Mouse (Mus musculus): Measurements from ENCODE around the gene Brca2. TPM values are rescaled to one million over a fixed set of nuclear protein-coding genes. Genes with fewer than 3 reads are reported as not detected.

The Brca2 gene
- polyA plus RNA-seq, 1 experiment from 2014 or later, result 21.1 TPM

DNA sequence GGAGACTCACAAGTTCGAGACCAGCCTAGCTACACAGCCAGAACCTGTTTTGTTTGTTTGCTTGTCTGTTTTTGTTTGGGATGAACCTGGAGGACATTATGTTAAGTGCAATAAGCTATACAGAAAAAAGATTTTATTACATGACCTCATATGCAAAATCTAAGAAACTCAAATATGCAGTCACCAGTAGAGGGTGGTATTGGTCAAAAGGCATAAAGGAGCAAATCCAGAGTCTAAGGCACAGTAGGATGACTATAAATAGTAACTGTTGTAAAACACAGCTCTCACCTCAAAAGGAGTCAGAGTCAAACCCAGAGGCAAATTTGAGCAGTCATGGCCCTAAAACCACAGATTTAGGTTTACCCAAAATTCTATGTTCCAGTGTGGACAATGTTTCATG is 2.9 kb upstream of the Brca2 start:
- no peak for DNase-seq (ENCODE audit: low spot score)
- Histone ChIP-seq H3K4me1 (replicated peaks) (peaks cover 16% of the 10 kb centered on the region; the same call in 1 of the 2 replicates), H3K27ac (no peak overlapping the region), H3K36me3 (peaks cover 2% of the 10 kb centered on the region; the same call in 1 of the 2 replicates), H3K27me3 (ENCODE audit: insufficient read depth, poor library complexity, severe bottlenecking) (0 out of 2 replicates have a peak, but pooled peaks cover 4% of the 10 kb centered on the region), H3K4me3 (no peak overlapping the region), H3K9me3 (no peaks in the 10 kb centered on the region)
- 92% methylated on average over 1 of the region's 1 CpGs for WGBS

DNA sequence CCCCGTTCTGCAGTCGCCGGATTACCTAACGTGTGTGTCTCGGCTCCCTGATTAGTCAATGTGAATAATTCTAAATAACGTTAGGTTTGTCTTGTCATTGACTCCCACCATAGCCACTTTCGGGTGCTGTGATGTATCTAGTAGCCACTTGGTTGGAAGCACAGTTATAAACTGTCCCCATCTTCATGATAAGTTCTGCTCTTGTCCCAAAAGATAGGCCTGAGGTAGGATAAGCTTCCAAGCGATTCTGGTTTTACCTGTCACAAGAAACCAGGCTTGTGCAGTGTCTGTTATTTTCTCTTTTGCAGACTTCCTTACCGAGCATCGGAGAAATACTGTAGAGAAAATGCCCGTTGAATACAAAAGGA is 421 bp downstream of the Brca2 start:
- Histone ChIP-seq H3K4me3 (peak overlapping the region; percentile 82), H3K9me3 (no peaks in the 10 kb centered on the region), H3K36me3 (peaks cover 19% of the 10 kb centered on the region), H3K27me3 (ENCODE audit: insufficient read depth, poor library complexity, severe bottlenecking) (no peaks in the 10 kb centered on the region), H3K27ac (peak overlapping the region; percentile 95), H3K4me1 (replicated peaks) (peaks cover 16% of the 10 kb centered on the region; the same call in 1 of the 2 replicates)
- 10% methylated on average over 11 of the region's 11 CpGs for WGBS
- DNase-seq (ENCODE audit: low spot score), result no peak

DNA sequence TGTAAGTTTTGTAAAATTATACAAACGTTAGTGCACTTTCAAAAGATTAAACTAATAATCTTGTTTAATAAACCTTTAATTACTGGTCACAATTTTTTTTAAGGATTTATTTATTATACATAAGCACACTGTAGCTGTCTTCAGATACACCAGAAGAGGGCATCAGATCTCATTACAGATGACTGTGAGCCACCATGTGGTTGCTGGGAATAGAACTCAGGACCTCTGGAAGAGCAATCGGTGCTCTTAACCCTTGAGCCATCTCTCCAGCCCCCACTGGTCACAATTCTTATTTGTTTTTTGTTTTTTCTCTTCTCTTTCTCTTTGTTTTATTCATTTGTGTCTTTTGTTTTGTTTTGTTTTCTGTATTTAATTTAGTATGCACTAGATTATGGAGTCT is 2.8 kb downstream of the Brca2 start:
- WGBS, result 90% methylated on average over 2 of the region's 2 CpGs
- no peak overlapping the region for H3K27ac ChIP-seq
- peaks cover 16% of the 10 kb centered on the region; the same call in 1 of the 2 replicates for H3K4me1 ChIP-seq (replicated peaks)
- H3K27me3 ChIP-seq (ENCODE audit: insufficient read depth, poor library complexity, severe bottlenecking), result no peaks in the 10 kb centered on the region
- H3K36me3 ChIP-seq, result peaks cover 31% of the 10 kb centered on the region
- no peak for DNase-seq (ENCODE audit: low spot score)
- H3K9me3 ChIP-seq, result no peaks in the 10 kb centered on the region
- no peak overlapping the region for H3K4me3 ChIP-seq

DNA sequence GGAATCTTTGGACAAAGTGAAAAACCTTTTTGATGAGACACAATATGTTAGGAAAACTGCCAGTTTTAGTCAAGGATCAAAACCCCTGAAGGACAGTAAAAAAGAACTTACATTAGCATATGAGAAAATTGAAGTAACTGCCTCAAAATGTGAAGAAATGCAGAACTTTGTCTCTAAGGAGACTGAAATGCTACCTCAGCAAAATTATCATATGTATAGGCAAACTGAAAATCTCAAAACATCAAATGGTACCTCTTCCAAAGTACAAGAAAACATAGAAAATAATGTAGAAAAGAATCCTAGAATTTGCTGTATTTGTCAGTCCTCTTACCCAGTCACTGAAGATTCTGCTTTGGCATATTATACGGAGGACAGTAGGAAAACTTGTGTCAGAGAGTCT is 18.9 kb downstream of the Brca2 start:
- Histone ChIP-seq H3K4me3 (no peak overlapping the region), H3K4me1 (replicated peaks) (no peaks in the 10 kb centered on the region), H3K9me3 (peaks cover 27% of the 10 kb centered on the region), H3K36me3 (peaks cover 63% of the 10 kb centered on the region), H3K27me3 (ENCODE audit: insufficient read depth, poor library complexity, severe bottlenecking) (no peaks in the 10 kb centered on the region), H3K27ac (no peak overlapping the region)
- 100% methylated on average over 1 of the region's 1 CpGs for WGBS
- DNase-seq (ENCODE audit: low spot score), result no peak

GRCm38 (mm10) chr5:150543184-150543583 is 20.8 kb downstream of the Brca2 start:
- Histone ChIP-seq H3K9me3 (peaks cover 21% of the 10 kb centered on the region), H3K4me3 (no peak overlapping the region), H3K36me3 (peaks cover 47% of the 10 kb centered on the region), H3K4me1 (replicated peaks) (no peaks in the 10 kb centered on the region), H3K27ac (no peak overlapping the region), H3K27me3 (ENCODE audit: insufficient read depth, poor library complexity, severe bottlenecking) (no peaks in the 10 kb centered on the region)
- 89% methylated on average over 2 of the region's 2 CpGs for WGBS
- DNase-seq (ENCODE audit: low spot score), result no peak

GRCm38 (mm10) chr5:150551637-150552036 is 29.2 kb downstream of the Brca2 start:
- peaks cover 68% of the 10 kb centered on the region for H3K36me3 ChIP-seq

DNA sequence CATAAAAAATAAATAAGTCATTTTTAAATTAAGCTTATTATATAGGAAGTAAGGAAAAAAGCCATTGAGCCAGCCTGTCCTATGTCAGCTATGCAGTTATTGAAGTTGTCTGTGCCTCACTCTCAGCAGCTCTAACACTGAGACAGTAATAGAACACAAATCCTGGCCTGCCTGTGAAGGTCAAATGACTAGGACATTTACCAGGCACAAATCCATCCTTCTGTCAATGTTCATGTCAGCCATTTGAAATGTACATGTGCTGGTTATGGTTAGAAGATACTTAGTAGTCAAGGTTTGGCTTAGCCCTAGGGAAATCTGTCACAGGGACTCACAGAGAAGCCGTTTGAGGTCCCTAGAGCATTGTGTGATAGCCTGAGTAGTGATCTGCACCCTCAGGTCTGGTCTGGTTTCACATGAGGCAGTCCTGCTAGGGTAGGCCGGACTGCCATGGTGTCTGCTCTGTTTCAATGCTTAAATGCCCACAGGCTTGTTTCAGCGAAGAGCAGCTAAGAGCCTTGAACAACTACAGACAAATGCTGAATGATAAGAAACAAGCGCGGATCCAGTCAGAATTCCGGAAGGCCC is 37.2 kb downstream of the Brca2 start:
- H3K9me3 ChIP-seq, result no peaks in the 10 kb centered on the region
- no peak overlapping the region for H3K4me3 ChIP-seq
- no peak overlapping the region for H3K27ac ChIP-seq
- no peaks in the 10 kb centered on the region for H3K4me1 ChIP-seq (replicated peaks)
- DNase-seq (ENCODE audit: low spot score), result no peak
- 92% methylated on average over 6 of the region's 6 CpGs for WGBS
- peaks cover 84% of the 10 kb centered on the region for H3K36me3 ChIP-seq
- no peaks in the 10 kb centered on the region for H3K27me3 ChIP-seq (ENCODE audit: insufficient read depth, poor library complexity, severe bottlenecking)

More at GRCm38 (mm10) chr5:150551637-150552036, 29.2 kb downstream of the Brca2 start:
- Histone ChIP-seq H3K9me3 (no peaks in the 10 kb centered on the region), H3K4me3 (no peak overlapping the region), H3K27ac (no peak overlapping the region), H3K27me3 (ENCODE audit: insufficient read depth, poor library complexity, severe bottlenecking) (no peaks in the 10 kb centered on the region), H3K4me1 (replicated peaks) (no peaks in the 10 kb centered on the region)
- no peak for DNase-seq (ENCODE audit: low spot score)
- 89% methylated on average over 3 of the region's 3 CpGs for WGBS

DNA sequence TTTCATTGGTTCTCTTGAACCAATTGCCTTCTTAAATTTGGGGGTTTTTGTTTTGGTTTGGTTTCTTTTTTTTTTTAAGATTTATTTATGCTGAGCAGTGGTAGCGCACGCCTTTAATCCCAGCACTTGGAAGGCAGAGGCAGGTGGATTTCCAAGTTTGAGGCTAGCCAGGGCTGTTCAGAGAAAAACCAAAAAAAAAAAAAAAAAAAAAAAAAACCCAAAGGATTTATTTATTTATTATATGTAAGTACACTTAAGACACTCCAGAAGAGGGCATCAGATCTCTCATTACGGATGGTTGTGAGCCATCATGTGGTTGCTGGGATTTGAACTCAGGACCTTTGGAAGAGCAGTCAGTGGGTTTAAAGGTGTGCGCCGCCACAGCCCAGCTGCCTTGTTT is 38.4 kb downstream of the Brca2 start:
- WGBS, result 95% methylated on average over 5 of the region's 5 CpGs
- H3K4me3 ChIP-seq, result no peak overlapping the region
- peaks cover 87% of the 10 kb centered on the region for H3K36me3 ChIP-seq
- no peaks in the 10 kb centered on the region for H3K9me3 ChIP-seq
- no peak for DNase-seq (ENCODE audit: low spot score)
- no peak overlapping the region for H3K27ac ChIP-seq
- no peaks in the 10 kb centered on the region for H3K4me1 ChIP-seq (replicated peaks)
- no peaks in the 10 kb centered on the region for H3K27me3 ChIP-seq (ENCODE audit: insufficient read depth, poor library complexity, severe bottlenecking)

GRCm38 (mm10) chr5:150561376-150561775 is 38.9 kb downstream of the Brca2 start:
- no peak overlapping the region for H3K27ac ChIP-seq
- H3K4me1 ChIP-seq (replicated peaks), result 0 out of 2 replicates have a peak, but pooled peaks cover 2% of the 10 kb centered on the region
- no peaks in the 10 kb centered on the region for H3K27me3 ChIP-seq (ENCODE audit: insufficient read depth, poor library complexity, severe bottlenecking)
- no peak overlapping the region for H3K4me3 ChIP-seq
- no peak for DNase-seq (ENCODE audit: low spot score)
- peaks cover 92% of the 10 kb centered on the region for H3K36me3 ChIP-seq
- H3K9me3 ChIP-seq, result no peaks in the 10 kb centered on the region

GRCm38 (mm10) chr5:150561783-150562182 is 39.4 kb downstream of the Brca2 start:
- Histone ChIP-seq H3K27ac (no peak overlapping the region), H3K9me3 (no peaks in the 10 kb centered on the region), H3K4me1 (replicated peaks) (0 out of 2 replicates have a peak, but pooled peaks cover 2% of the 10 kb centered on the region), H3K36me3 (peaks cover 95% of the 10 kb centered on the region), H3K27me3 (ENCODE audit: insufficient read depth, poor library complexity, severe bottlenecking) (no peaks in the 10 kb centered on the region), H3K4me3 (no peak overlapping the region)
- no peak for DNase-seq (ENCODE audit: low spot score)
- 90% methylated on average over 5 of the region's 5 CpGs for WGBS

- no peak overlapping the region for H3K27ac ChIP-seq
- peaks cover 94% of the 10 kb centered on the region for H3K36me3 ChIP-seq
- H3K4me3 ChIP-seq, result no peak overlapping the region
- WGBS, result 92% methylated on average over 6 of the region's 6 CpGs
- H3K9me3 ChIP-seq, result no peaks in the 10 kb centered on the region
- no peaks in the 10 kb centered on the region for H3K27me3 ChIP-seq (ENCODE audit: insufficient read depth, poor library complexity, severe bottlenecking)
- H3K4me1 ChIP-seq (replicated peaks), result 0 out of 2 replicates have a peak, but pooled peaks cover 2% of the 10 kb centered on the region
- no peak for DNase-seq (ENCODE audit: low spot score)
These were observed 42.0 kb downstream of the Brca2 start for GRCm38 (mm10) chr5:150564426-150564825.

GRCm38 (mm10) chr5:150566226-150566625 is 43.8 kb downstream of the Brca2 start:
- no peaks in the 10 kb centered on the region for H3K9me3 ChIP-seq
- H3K27ac ChIP-seq, result no peak overlapping the region
- 0 out of 2 replicates have a peak, but pooled peaks cover 2% of the 10 kb centered on the region for H3K4me1 ChIP-seq (replicated peaks)
- WGBS, result 65% methylated on average over 3 of the region's 3 CpGs
- H3K4me3 ChIP-seq, result no peak overlapping the region
- no peak for DNase-seq (ENCODE audit: low spot score)
- H3K27me3 ChIP-seq (ENCODE audit: insufficient read depth, poor library complexity, severe bottlenecking), result no peaks in the 10 kb centered on the region
- peaks cover 95% of the 10 kb centered on the region for H3K36me3 ChIP-seq

GRCm38 (mm10) chr5:150566971-150567370 is 44.5 kb downstream of the Brca2 start:
- H3K36me3 ChIP-seq, result peaks cover 95% of the 10 kb centered on the region
- no peaks in the 10 kb centered on the region for H3K9me3 ChIP-seq
- no peak overlapping the region for H3K4me3 ChIP-seq
- DNase-seq (ENCODE audit: low spot score), result no peak
- H3K27ac ChIP-seq, result no peak overlapping the region
- WGBS, result 93% methylated on average over 5 of the region's 5 CpGs
- H3K4me1 ChIP-seq (replicated peaks), result 0 out of 2 replicates have a peak, but pooled peaks cover 2% of the 10 kb centered on the region
- no peaks in the 10 kb centered on the region for H3K27me3 ChIP-seq (ENCODE audit: insufficient read depth, poor library complexity, severe bottlenecking)
